Mouse (Mus musculus) small intestine, adult 2 months (tissue): ENCODE measurements at regions not wholly inside any gene's neighbourhood (a gene's known extent, or its start where the extent isn't known, plus 50 kb on each side); places are given as distances from the start of the nearest gene placed in this dataset.

Experiments used
- CTCF ChIP-seq: fragments of 200-500 bp; IDR thresholded peaks from 2 replicates; pipeline ENCODE4 v1.5.1; 2012; ENCODE audit warnings: low read depth, mild to moderate bottlenecking, control low read depth, inconsistent platforms, low read length, moderate library complexity, mixed read lengths; ENCODE audit not compliant: insufficient replicate concordance, insufficient read length; ENCODE audit errors: extremely low read depth
- POLR2A ChIP-seq: fragments of 200-500 bp; IDR thresholded peaks from 2 replicates; pipeline ENCODE4 v1.6.1; 2012; ENCODE audit warnings: low read depth, mild to moderate bottlenecking, control low read depth, inconsistent platforms, low read length, moderate library complexity

GRCm38 (mm10) chr6:144897526-144897925 is 115.7 kb upstream of the Sox5 start:
- TF ChIP-seq POLR2A, result no peak
- TF ChIP-seq CTCF, result no peak
